Mouse (Mus musculus): ENCODE measurements around the gene Ndufs3.

The Ndufs3 gene

GRCm38 (mm10) chr2:90904076-90904855 lies at the start of gene Ndufs3, which contains the start of gene Kbtbd4:
Gene Ndufs3 (minus strand): TSS chr2:90904827.
Gene Kbtbd4 (plus strand): TSS chr2:90904740.
- peak; percentile 90 for DNase-seq

- peak; percentile 8 for DNase-seq
These were observed 48.8 kb upstream of the Ndufs3 start for GRCm38 (mm10) chr2:90953461-90953860.

- no peak for DNase-seq
These were observed 46.1 kb upstream of the Ndufs3 start for GRCm38 (mm10) chr2:90950582-90951194.

GRCm38 (mm10) chr2:90950149-90950548 lies 45.5 kb upstream of the Ndufs3 start:
- no peak for DNase-seq

GRCm38 (mm10) chr2:90941744-90942143 lies 37.1 kb upstream of the Ndufs3 start:
- no peak for DNase-seq

GRCm38 (mm10) chr2:90940233-90941229 lies 35.9 kb upstream of the Ndufs3 start, which contains the start of gene Celf1:
Gene Celf1 (plus strand): TSS chr2:90940382.
- peak; percentile 86 for DNase-seq

- DNase-seq: peak; percentile 44
These were observed 35.1 kb upstream of the Ndufs3 start for GRCm38 (mm10) chr2:90939750-90940149.

- DNase-seq: no peak
These were observed 33.7 kb upstream of the Ndufs3 start for GRCm38 (mm10) chr2:90938362-90938761.

- no peak for DNase-seq
These were observed 27.6 kb upstream of the Ndufs3 start for GRCm38 (mm10) chr2:90932273-90932672.

- DNase-seq: no peak
These were observed 27.2 kb upstream of the Ndufs3 start for GRCm38 (mm10) chr2:90931829-90932228.

- DNase-seq: no peak
These were observed 23.9 kb upstream of the Ndufs3 start for GRCm38 (mm10) chr2:90928566-90928965.

GRCm38 (mm10) chr2:90922636-90923035 lies 18.0 kb upstream of the Ndufs3 start:
- no peak for DNase-seq

- DNase-seq: no peak
These were observed 16.6 kb upstream of the Ndufs3 start for GRCm38 (mm10) chr2:90921178-90921577.

- DNase-seq: peak; percentile 15
These were observed 13.5 kb upstream of the Ndufs3 start for GRCm38 (mm10) chr2:90917999-90918698.

GRCm38 (mm10) chr2:90917233-90917998 lies 12.8 kb upstream of the Ndufs3 start:
- peak; percentile 64 for DNase-seq

GRCm38 (mm10) chr2:90916560-90917232 lies 12.1 kb upstream of the Ndufs3 start:
- DNase-seq: no peak

GRCm38 (mm10) chr2:90915516-90915915 lies 10.9 kb upstream of the Ndufs3 start:
- no peak for DNase-seq

GRCm38 (mm10) chr2:90913671-90914070 lies 9.0 kb upstream of the Ndufs3 start:
- peak; percentile 50 for DNase-seq

GRCm38 (mm10) chr2:90911668-90912067 lies 7.0 kb upstream of the Ndufs3 start:
- no peak for DNase-seq

GRCm38 (mm10) chr2:90910861-90911260 lies 6.2 kb upstream of the Ndufs3 start:
- DNase-seq: no peak

- no peak for DNase-seq
These were observed 2.1 kb upstream of the Ndufs3 start for GRCm38 (mm10) chr2:90906721-90907120.

All from lung, postnatal 36 days (tissue).